Mouse (Mus musculus): ENCODE data around the gene Hps4. TPM values are rescaled to one million over a fixed set of nuclear protein-coding genes. Genes with fewer than 3 reads are reported as not detected.

Gene Hps4
- total RNA-seq, 2 experiments from 2014 or later = 30.3 to 37.5 TPM

DNA sequence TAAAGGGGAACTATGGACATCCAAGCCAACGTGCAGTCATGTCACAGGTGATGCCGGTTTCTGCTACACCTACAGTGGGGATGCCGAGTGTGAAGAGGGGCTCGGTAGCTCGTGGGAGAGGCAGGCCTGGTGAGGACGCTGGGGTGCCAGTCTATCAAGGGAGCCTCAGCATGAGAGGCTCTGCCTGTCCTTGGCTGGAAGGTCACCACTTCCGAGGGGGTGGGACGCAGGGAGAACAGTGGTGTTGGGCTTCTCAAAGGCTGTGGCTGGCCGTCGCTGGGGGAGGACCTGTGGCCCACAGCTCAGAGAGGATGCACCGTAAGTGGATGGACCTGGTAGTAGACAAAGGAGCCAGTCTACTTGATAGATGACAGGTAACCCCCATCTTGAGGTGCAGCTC is 38.3 kb downstream of the Hps4 start:
- TF ChIP-seq CTCF (conservative IDR thresholded peaks at IDR 0.05) = no peak
- Histone ChIP-seq H3K27ac (no peak overlapping the region), H3K4me3 (no peak overlapping the region)
- DNase-seq (ENCODE audit: low spot score in 2 of 2) = no peak

DNA sequence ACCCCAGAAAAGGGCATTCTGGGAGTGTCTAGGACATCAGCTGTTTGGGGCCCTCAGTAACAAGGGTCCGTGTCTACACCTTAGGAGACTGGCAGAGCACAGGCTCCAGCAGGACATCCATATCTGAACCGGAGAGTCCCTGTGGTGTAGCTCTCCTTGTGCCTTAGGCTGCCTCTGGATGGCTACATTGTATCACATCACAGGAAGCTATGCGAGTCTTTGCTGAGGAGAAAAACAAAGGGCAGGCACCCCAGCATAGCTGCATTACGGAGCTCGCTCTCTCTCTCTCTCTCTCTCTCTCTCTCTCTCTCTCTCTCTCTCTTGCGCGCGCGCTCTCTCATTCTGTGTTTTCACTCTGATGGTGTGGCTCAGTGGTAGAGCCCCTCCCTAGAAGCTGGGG is 39.2 kb downstream of the Hps4 start:
- H3K4me3 ChIP-seq = no peak overlapping the region
- TF ChIP-seq CTCF (conservative IDR thresholded peaks at IDR 0.05) = no peak
- DNase-seq (ENCODE audit: low spot score in 2 of 2) = no peak
- H3K27ac ChIP-seq = peak overlapping the region; percentile 79

GRCm38 (mm10) chr5:112382641-112383330 is 39.9 kb downstream of the Hps4 start:
- no peak for TF ChIP-seq CTCF (conservative IDR thresholded peaks at IDR 0.05)
- Histone ChIP-seq H3K4me3 (no peak overlapping the region), H3K27ac (peak overlapping the region; percentile 79)
- DNase-seq (ENCODE audit: low spot score in 2 of 2) = peak; percentile 50 to 65

DNA sequence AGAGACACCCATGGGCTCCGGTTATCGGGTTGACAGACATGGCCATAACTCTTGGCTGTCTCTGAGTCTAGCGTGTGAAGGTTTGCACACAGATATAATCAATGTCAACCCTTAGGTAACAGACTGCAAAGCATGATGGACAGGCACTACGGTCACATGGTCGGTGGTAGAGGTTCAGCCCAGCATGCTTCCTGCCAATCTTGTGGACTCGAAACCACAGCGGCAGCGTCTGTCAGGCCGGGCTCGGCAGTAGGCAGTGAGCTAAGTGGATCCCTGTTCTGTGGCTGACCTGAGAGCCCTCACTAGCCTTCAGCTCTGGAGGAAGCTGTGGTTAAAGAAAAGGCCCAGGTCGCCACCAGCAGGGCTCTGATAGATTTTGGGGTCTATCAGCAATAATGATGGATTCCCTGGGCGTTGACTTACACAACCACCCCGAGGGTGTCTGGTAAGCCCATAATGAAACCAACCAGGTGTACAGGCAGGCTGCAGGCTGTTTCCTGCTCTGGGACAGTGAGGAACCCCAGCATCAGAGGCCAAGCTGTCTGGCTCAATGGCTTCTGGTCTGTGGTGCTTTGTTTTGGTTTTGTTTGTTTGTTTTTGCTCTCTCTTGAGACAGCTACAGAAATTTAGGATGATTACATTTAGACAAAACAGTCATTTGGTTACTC is 42.1 kb downstream of the Hps4 start:
- TF ChIP-seq CTCF (conservative IDR thresholded peaks at IDR 0.05) = no peak
- no peak overlapping the region for H3K4me3 ChIP-seq
- H3K27ac ChIP-seq = no peak overlapping the region
- DNase-seq (ENCODE audit: low spot score in 2 of 2) = no peak

DNA sequence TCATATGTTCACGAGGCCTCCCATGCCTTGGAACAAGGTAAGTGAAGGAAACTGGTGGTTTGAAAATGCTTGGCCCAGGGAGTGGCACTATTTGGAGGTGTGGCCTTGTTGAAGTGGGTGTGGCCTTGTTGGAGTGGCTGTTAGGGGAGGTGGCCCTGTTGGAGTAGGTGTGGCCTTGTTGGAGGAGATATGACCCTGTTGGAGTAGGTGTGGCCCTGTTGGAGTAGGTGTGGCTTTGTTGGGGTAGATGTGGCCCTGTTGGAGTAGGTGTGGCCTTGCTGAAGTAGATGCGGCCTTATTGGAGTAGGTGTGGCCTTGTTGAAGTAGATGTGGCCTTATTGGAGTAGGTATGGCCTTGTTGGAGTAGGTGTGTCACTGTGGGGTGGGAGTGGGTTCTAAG is 43.1 kb downstream of the Hps4 start:
- Histone ChIP-seq H3K4me3 (no peak overlapping the region), H3K27ac (no peak overlapping the region)
- no peak for DNase-seq (ENCODE audit: low spot score in 2 of 2)
- TF ChIP-seq CTCF (conservative IDR thresholded peaks at IDR 0.05) = no peak

DNA sequence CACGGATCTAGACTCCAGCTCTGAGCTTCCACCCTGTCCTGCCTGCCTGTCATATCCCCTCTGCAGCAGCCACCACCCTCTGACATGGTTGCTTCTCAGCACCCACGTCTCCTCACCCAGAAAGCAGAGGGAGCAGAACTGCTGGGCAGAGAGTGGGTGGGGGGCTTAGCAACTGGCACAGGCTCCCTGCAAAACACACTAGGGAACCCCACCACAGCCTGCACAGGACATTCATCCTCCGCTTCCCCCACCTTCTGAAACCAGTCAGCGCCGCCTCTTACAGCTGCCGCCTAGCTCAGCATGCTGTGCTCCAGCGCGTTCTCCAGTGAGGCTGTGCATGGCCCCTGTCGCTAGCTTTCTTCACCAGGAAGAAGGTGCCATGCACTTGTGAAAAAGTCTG is 46.5 kb downstream of the Hps4 start:
- H3K4me3 ChIP-seq = peak overlapping the region; percentile 53
- no peak for DNase-seq (ENCODE audit: low spot score in 2 of 2)
- peak overlapping the region; percentile 69 for H3K27ac ChIP-seq
- no peak for TF ChIP-seq CTCF (conservative IDR thresholded peaks at IDR 0.05)

DNA sequence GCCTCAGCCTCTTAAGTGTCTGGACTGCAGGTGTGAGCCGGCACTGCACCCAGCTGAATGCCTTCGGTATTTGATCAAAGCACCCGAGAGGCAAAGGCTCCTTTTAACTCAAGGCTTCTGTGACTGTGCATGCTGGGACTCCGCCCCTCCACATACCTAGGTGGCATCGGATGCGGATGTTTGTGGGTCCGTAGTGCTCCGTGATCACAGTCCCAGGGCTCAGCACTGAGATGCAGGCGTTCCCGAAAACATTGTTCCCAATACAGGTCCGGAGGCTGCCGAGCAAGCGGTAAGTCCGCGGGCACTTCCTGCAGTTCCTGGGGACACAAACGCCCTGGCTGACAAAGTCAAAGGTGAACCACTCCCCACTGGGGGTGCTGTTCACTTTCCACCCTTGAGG is 48.1 kb downstream of the Hps4 start:
- DNase-seq (ENCODE audit: low spot score in 2 of 2) = no peak
- peak; percentile 13 for TF ChIP-seq CTCF (conservative IDR thresholded peaks at IDR 0.05)
- Histone ChIP-seq H3K27ac (peak overlapping the region; percentile 98; the same call in 1 of the 2 replicates), H3K4me3 (peak overlapping the region; percentile 53)

GRCm38 (mm10) chr5:112391676-112392323 is 48.9 kb downstream of the Hps4 start:
- Histone ChIP-seq H3K27ac (peak overlapping the region; percentile 98), H3K4me3 (peak overlapping the region; percentile 53)
- TF ChIP-seq CTCF (conservative IDR thresholded peaks at IDR 0.05) = no peak
- no peak for DNase-seq (ENCODE audit: low spot score in 2 of 2)

DNA sequence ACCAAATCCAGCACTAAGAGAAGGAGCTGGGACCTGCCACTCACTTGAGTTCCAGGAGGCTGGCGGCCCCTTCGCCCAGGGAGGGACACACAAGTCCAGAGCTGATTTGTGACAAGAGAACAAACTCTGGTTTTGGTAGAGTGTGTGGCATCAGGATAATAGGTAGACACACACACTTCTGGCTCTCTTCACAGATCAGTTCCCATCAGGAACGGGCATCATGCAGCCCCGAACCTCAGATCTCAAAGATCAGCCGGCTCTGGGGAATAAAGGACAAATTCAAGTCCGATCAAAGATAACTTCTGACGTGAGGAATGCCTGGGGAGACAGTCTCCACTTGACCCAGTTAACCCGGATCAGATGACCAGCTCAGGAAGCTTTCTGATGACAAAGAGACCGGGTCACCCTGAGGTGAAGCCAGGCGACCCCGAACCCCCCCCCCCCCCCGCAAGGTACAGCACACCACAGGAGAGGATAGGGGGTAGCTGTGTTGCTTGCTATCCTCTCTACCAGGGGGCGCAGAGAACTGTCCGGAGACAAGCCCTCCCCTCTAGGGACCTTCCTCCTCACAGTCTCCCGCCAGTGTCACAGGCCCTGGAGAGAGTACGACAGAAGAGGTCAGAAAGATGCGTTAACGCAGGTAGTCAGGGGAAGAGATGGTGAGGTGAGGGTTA is 51.0 kb downstream of the Hps4 start:
- Histone ChIP-seq H3K4me3 (peak overlapping the region; percentile 53), H3K27ac (peak overlapping the region; percentile 98)
- no peak for DNase-seq (ENCODE audit: low spot score in 2 of 2)
- TF ChIP-seq CTCF (conservative IDR thresholded peaks at IDR 0.05) = no peak

GRCm38 (mm10) chr5:112394415-112394763 is 51.5 kb downstream of the Hps4 start:
- Histone ChIP-seq H3K4me3 (peak overlapping the region; percentile 53), H3K27ac (peak overlapping the region; percentile 98)
- no peak for DNase-seq (ENCODE audit: low spot score in 2 of 2)
- no peak for TF ChIP-seq CTCF (conservative IDR thresholded peaks at IDR 0.05)

GRCm38 (mm10) chr5:112394779-112395443 is 52.0 kb downstream of the Hps4 start, which contains the start of gene Asphd2:
TSS of gene Asphd2 (minus strand) at chr5:112394866.
- DNase-seq (ENCODE audit: low spot score in 2 of 2) = peak; percentile 77 to 87
- Histone ChIP-seq H3K4me3 (peak within 1 kb of the TSS; percentile 53), H3K27ac (peak within 1 kb of the TSS; percentile 98)
- TF ChIP-seq CTCF (conservative IDR thresholded peaks at IDR 0.05) = peak; percentile 50

DNA sequence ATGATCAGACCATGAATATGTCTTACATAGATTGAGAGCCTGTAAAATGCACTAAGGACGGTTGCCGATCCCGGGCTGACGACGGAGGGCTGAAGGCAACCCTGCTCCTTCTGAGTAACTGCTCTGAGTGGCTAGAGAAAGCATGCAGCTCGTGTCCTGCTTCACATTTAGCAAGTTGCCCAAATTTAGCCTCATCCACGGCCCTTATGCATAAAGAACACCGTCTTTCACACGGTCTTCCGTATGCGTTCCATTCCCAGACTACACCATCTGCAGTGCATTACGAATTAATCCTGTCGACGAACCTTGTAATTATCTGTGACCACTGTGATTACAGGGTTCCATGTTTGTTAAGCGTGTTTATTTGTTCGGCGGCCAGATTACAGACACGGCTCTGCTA is 53.2 kb downstream of the Hps4 start:
- no peak for DNase-seq (ENCODE audit: low spot score in 2 of 2)
- H3K4me3 ChIP-seq = no peak overlapping the region
- peak overlapping the region; percentile 98 for H3K27ac ChIP-seq
- TF ChIP-seq CTCF (conservative IDR thresholded peaks at IDR 0.05) = no peak

All from layer of hippocampus, adult 2 months (tissue).